Mouse (Mus musculus): Measurements from ENCODE around the gene Rb1. TPM values are rescaled to one million over a fixed set of nuclear protein-coding genes. Genes with fewer than 3 reads are reported as not detected.

Rb1 gene
- polyA plus RNA-seq, 1 experiment, result 2.7 TPM

DNA sequence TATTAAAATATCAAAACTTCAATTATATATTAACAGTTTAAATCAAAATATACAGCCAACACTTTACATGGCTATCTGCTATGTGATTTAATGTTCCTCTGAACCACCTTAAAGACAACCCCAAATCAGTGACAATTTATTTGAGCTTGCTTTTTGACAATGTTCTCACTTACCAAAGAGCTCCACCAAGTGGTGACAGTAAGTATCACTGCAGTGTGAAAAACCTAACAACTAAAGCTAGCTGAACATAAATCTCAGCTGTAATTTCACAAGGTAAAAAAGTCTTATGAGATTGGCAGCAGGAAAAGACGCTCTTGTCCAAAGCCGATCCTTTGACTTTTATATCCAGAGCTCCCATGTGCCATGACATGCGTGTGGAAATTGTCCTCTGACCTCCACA is 22.4 kb downstream of the Rb1 start:
- Histone ChIP-seq H3K27me3 (ENCODE audit: control insufficient read depth, insufficient read depth, insufficient read length) (no peaks in the 10 kb centered on the region), H3K79me3 (ENCODE audit: low read depth) (no peaks in the 10 kb centered on the region), H3K79me2 (ENCODE audit: control insufficient read depth, insufficient read depth) (no peaks in the 10 kb centered on the region), H3K4me3 (ENCODE audit: insufficient read depth, poor library complexity, severe bottlenecking) (no peak overlapping the region), H3K36me3 (ENCODE audit: control insufficient read depth, insufficient read depth) (no peaks in the 10 kb centered on the region), H3ac (ENCODE audit: control insufficient read depth, insufficient read length, low read depth) (no peak overlapping the region)
- no peak for TF ChIP-seq FOSL1 (IDR thresholded peaks at IDR 0.05; ENCODE audit: insufficient read depth, low read length, poor library complexity, severe bottlenecking)
- TF ChIP-seq MYOD1 (IDR thresholded peaks at IDR 0.05; ENCODE audit: control insufficient read depth, insufficient read length, low read depth), result no peak
- TF ChIP-seq USF1 (IDR thresholded peaks at IDR 0.05; ENCODE audit: low read depth), result no peak
- no peak for TF ChIP-seq MAX (IDR thresholded peaks at IDR 0.05)
- no peak for TF ChIP-seq CEBPB (IDR thresholded peaks at IDR 0.05; ENCODE audit: low read depth)
- no peak for TF ChIP-seq CTCF (IDR thresholded peaks at IDR 0.05; ENCODE audit: control insufficient read depth, insufficient read depth, insufficient read length)
- no peak for TF ChIP-seq MYOG (IDR thresholded peaks at IDR 0.05; ENCODE audit: control insufficient read depth, extremely low read depth, insufficient read length)

DNA sequence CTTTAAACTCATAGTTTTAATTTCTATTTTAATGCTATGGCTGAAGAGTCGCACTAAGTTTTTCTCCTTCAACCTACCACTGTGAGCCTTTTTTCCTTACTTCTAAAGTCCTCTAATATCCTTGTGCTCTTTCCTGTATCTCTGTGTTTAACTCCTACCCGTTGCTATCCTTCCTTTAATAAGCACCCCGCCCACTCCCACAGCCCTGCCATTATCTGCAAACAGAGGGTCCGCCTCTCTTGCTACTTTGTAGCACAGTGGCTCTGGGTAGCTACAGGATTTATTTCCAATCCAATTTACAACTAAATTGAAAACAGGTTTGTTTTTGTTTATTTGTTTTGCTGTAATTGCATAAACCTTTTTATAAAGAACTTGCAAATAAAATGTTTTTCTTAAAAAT is 23.8 kb downstream of the Rb1 start:
- no peak overlapping the region for H3ac ChIP-seq (ENCODE audit: control insufficient read depth, insufficient read length, low read depth)
- H3K4me3 ChIP-seq (ENCODE audit: insufficient read depth, poor library complexity, severe bottlenecking), result no peak overlapping the region
- H3K79me2 ChIP-seq (ENCODE audit: control insufficient read depth, insufficient read depth), result no peaks in the 10 kb centered on the region
- no peaks in the 10 kb centered on the region for H3K27me3 ChIP-seq (ENCODE audit: control insufficient read depth, insufficient read depth, insufficient read length)
- TF ChIP-seq MAX (IDR thresholded peaks at IDR 0.05), result no peak
- no peak for TF ChIP-seq MYOD1 (IDR thresholded peaks at IDR 0.05; ENCODE audit: control insufficient read depth, insufficient read length, low read depth)
- no peak for TF ChIP-seq CTCF (IDR thresholded peaks at IDR 0.05; ENCODE audit: control insufficient read depth, insufficient read depth, insufficient read length)
- no peaks in the 10 kb centered on the region for H3K36me3 ChIP-seq (ENCODE audit: control insufficient read depth, insufficient read depth)
- no peaks in the 10 kb centered on the region for H3K79me3 ChIP-seq (ENCODE audit: low read depth)

DNA sequence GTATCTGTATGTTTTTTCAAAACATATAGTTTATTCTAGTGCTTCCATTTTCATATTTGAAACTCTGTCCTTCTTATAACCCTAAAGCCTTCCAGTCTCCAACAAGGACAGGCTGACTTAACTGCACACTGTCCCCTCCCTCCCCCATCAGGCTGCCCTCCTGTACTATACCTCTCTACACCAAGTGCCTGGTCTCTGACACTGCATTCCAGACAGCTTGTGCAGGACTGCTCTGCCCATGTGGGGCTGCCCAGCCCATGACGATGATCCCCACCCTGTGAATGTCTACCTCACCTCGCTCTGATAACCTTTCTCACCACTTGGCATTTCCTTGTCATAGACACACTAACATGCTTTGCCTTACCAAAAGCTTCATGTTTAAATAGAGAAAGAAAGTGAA is 30.1 kb downstream of the Rb1 start:
- H3K79me3 ChIP-seq (ENCODE audit: low read depth), result no peaks in the 10 kb centered on the region
- no peak overlapping the region for H3ac ChIP-seq (ENCODE audit: control insufficient read depth, insufficient read length, low read depth)
- H3K4me3 ChIP-seq (ENCODE audit: insufficient read depth, poor library complexity, severe bottlenecking), result no peak overlapping the region
- TF ChIP-seq CEBPB (IDR thresholded peaks at IDR 0.05; ENCODE audit: low read depth), result no peak
- TF ChIP-seq FOSL1 (IDR thresholded peaks at IDR 0.05; ENCODE audit: insufficient read depth, low read length, poor library complexity, severe bottlenecking), result no peak
- no peak for TF ChIP-seq MYOD1 (IDR thresholded peaks at IDR 0.05; ENCODE audit: control insufficient read depth, insufficient read length, low read depth)
- no peak for TF ChIP-seq MYOG (IDR thresholded peaks at IDR 0.05; ENCODE audit: control insufficient read depth, extremely low read depth, insufficient read length)
- TF ChIP-seq USF1 (IDR thresholded peaks at IDR 0.05; ENCODE audit: low read depth), result no peak
- TF ChIP-seq CTCF (IDR thresholded peaks at IDR 0.05; ENCODE audit: control insufficient read depth, insufficient read depth, insufficient read length), result no peak
- no peak for TF ChIP-seq MAX (IDR thresholded peaks at IDR 0.05)
- no peaks in the 10 kb centered on the region for H3K79me2 ChIP-seq (ENCODE audit: control insufficient read depth, insufficient read depth)
- H3K27me3 ChIP-seq (ENCODE audit: control insufficient read depth, insufficient read depth, insufficient read length), result no peaks in the 10 kb centered on the region
- no peaks in the 10 kb centered on the region for H3K36me3 ChIP-seq (ENCODE audit: control insufficient read depth, insufficient read depth)

DNA sequence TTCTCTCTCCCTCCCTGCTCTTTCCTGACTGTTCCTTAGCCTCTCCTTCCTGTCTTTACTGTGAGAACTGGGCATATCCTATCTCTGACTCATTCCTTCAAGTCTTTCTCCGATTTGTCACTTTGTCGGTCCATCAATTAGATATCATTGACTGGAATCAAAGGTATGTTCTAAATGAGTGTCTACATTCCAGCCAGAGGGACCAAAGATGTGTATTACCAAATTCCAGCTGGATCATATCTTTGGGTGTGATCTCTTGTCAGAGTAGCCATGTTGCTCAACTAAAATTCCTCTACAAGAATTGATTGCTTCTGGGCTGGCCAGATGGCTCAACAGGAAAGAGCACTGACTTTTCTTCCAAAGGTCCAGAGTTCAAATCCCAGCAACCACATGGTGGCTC is 32.0 kb downstream of the Rb1 start:
- H3K4me3 ChIP-seq (ENCODE audit: insufficient read depth, poor library complexity, severe bottlenecking), result no peak overlapping the region

DNA sequence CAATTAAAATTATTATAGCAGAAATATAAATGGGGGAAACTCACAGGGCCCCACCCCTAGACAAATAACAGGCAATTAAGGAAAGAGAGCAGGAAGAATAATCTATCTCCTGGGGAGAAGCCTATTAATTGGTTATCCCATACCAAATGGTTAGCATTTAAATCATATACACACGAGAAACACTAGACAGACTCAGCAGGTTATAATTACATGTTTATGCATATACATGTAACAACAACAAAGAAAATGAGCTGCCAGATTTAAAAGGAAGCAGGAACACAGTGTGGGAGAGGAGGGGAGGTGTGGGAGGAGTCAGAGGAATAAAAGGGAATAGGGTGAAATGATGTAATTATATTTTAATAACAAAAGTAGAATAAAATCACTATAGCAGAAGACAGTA is 33.2 kb downstream of the Rb1 start:
- no peaks in the 10 kb centered on the region for H3K27me3 ChIP-seq (ENCODE audit: control insufficient read depth, insufficient read depth, insufficient read length)
- no peaks in the 10 kb centered on the region for H3K36me3 ChIP-seq (ENCODE audit: control insufficient read depth, insufficient read depth)
- no peak overlapping the region for H3ac ChIP-seq (ENCODE audit: control insufficient read depth, insufficient read length, low read depth)
- H3K79me2 ChIP-seq (ENCODE audit: control insufficient read depth, insufficient read depth), result no peaks in the 10 kb centered on the region
- TF ChIP-seq CTCF (IDR thresholded peaks at IDR 0.05; ENCODE audit: control insufficient read depth, insufficient read depth, insufficient read length), result no peak
- no peak for TF ChIP-seq USF1 (IDR thresholded peaks at IDR 0.05; ENCODE audit: low read depth)
- no peak for TF ChIP-seq FOSL1 (IDR thresholded peaks at IDR 0.05; ENCODE audit: insufficient read depth, low read length, poor library complexity, severe bottlenecking)
- no peak for TF ChIP-seq MYOD1 (IDR thresholded peaks at IDR 0.05; ENCODE audit: control insufficient read depth, insufficient read length, low read depth)
- no peak for TF ChIP-seq MYOG (IDR thresholded peaks at IDR 0.05; ENCODE audit: control insufficient read depth, extremely low read depth, insufficient read length)
- TF ChIP-seq MAX (IDR thresholded peaks at IDR 0.05), result no peak
- TF ChIP-seq CEBPB (IDR thresholded peaks at IDR 0.05; ENCODE audit: low read depth), result no peak
- no peaks in the 10 kb centered on the region for H3K79me3 ChIP-seq (ENCODE audit: low read depth)
- no peak overlapping the region for H3K4me3 ChIP-seq (ENCODE audit: insufficient read depth, poor library complexity, severe bottlenecking)

More for the DNA sequence above, 32.0 kb downstream of the Rb1 start:
- no peaks in the 10 kb centered on the region for H3K79me2 ChIP-seq (ENCODE audit: control insufficient read depth, insufficient read depth)
- no peaks in the 10 kb centered on the region for H3K27me3 ChIP-seq (ENCODE audit: control insufficient read depth, insufficient read depth, insufficient read length)
- H3ac ChIP-seq (ENCODE audit: control insufficient read depth, insufficient read length, low read depth), result no peak overlapping the region
- no peaks in the 10 kb centered on the region for H3K79me3 ChIP-seq (ENCODE audit: low read depth)
- no peaks in the 10 kb centered on the region for H3K36me3 ChIP-seq (ENCODE audit: control insufficient read depth, insufficient read depth)
- TF ChIP-seq MAX (IDR thresholded peaks at IDR 0.05) (no peak), USF1 (IDR thresholded peaks at IDR 0.05; ENCODE audit: low read depth) (no peak), MYOD1 (IDR thresholded peaks at IDR 0.05; ENCODE audit: control insufficient read depth, insufficient read length, low read depth) (no peak), MYOG (IDR thresholded peaks at IDR 0.05; ENCODE audit: control insufficient read depth, extremely low read depth, insufficient read length) (no peak), CTCF (IDR thresholded peaks at IDR 0.05; ENCODE audit: control insufficient read depth, insufficient read depth, insufficient read length) (no peak), FOSL1 (IDR thresholded peaks at IDR 0.05; ENCODE audit: insufficient read depth, low read length, poor library complexity, severe bottlenecking) (no peak), CEBPB (IDR thresholded peaks at IDR 0.05; ENCODE audit: low read depth) (no peak)

DNA sequence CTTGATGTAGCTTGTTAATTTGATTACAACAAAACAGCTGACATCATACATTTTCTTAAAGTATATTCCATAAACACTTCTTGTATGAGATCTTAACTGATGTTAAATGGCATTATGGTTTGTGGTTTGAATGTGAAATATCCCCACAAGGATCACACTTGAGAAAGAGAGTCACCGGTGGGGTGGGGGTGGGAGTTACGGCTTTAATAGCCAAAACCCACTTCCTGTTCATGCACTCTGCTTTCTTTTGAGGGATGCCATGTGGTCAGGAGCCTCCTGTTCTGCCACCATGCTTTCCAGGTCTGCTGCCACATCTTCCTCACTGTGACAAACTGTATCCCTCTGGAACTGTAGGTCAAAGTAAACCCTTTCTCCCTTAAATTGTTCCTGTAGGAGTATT is 35.7 kb downstream of the Rb1 start:
- TF ChIP-seq USF1 (IDR thresholded peaks at IDR 0.05; ENCODE audit: low read depth) (no peak), MYOG (IDR thresholded peaks at IDR 0.05; ENCODE audit: control insufficient read depth, extremely low read depth, insufficient read length) (no peak)
- Histone ChIP-seq H3ac (ENCODE audit: control insufficient read depth, insufficient read length, low read depth) (no peak overlapping the region), H3K79me2 (ENCODE audit: control insufficient read depth, insufficient read depth) (no peaks in the 10 kb centered on the region), H3K36me3 (ENCODE audit: control insufficient read depth, insufficient read depth) (no peaks in the 10 kb centered on the region), H3K4me3 (ENCODE audit: insufficient read depth, poor library complexity, severe bottlenecking) (no peak overlapping the region), H3K79me3 (ENCODE audit: low read depth) (no peaks in the 10 kb centered on the region), H3K27me3 (ENCODE audit: control insufficient read depth, insufficient read depth, insufficient read length) (no peaks in the 10 kb centered on the region)

Data from C2C12 (cell line).